Mouse (Mus musculus): ENCODE results near the gene Hsf5.

The Hsf5 gene

GRCm38 (mm10) chr11:87638793-87639192 is 21.8 kb downstream of the Hsf5 start:
- in situ Hi-C loops (cut with MboI, MseI), result no loop called here

- in situ Hi-C loops (cut with MboI, MseI), result no loop called here
Observed at GRCm38 (mm10) chr11:87639206-87639605, 22.2 kb downstream of the Hsf5 start.

GRCm38 (mm10) chr11:87642865-87643264 is 25.9 kb downstream of the Hsf5 start:
- in situ Hi-C loops (cut with MboI, MseI), result no loop called here

- in situ Hi-C loops (cut with MboI, MseI), result no loop called here
Observed at GRCm38 (mm10) chr11:87654693-87655092, 37.7 kb downstream of the Hsf5 start.

GRCm38 (mm10) chr11:87659216-87659615 is 42.3 kb downstream of the Hsf5 start:
- in situ Hi-C loops (cut with MboI, MseI), result no loop called here

GRCm38 (mm10) chr11:87662407-87662806 is 45.4 kb downstream of the Hsf5 start, which contains the start of gene Rnf43:
Gene Rnf43, plus strand, starts transcription at chr11:87662722.
- in situ Hi-C loops (cut with MboI, MseI), result loop anchor here (5.0 kb wide), 3 partner anchors 65 to 110 kb away; no protein-coding TSS in a partner anchor

- in situ Hi-C loops (cut with MboI, MseI), result loop anchor here (5.0 kb wide), 3 partner anchors 64 to 109 kb away; no protein-coding TSS in a partner anchor
Observed at GRCm38 (mm10) chr11:87662822-87663221, 45.9 kb downstream of the Hsf5 start.

GRCm38 (mm10) chr11:87663948-87664347 is 47.0 kb downstream of the Hsf5 start:
- in situ Hi-C loops (cut with MboI, MseI), result loop anchor here (5.0 kb wide), 3 partner anchors 63 to 108 kb away; no protein-coding TSS in a partner anchor

GRCm38 (mm10) chr11:87664521-87664920 is 47.6 kb downstream of the Hsf5 start:
- in situ Hi-C loops (cut with MboI, MseI), result loop anchor here (5.0 kb wide), 3 partner anchors 63 to 108 kb away; no protein-coding TSS in a partner anchor

- in situ Hi-C loops (cut with MboI, MseI), result no loop called here
Observed at GRCm38 (mm10) chr11:87665224-87665623, 48.3 kb downstream of the Hsf5 start.

GRCm38 (mm10) chr11:87665658-87666057 is 48.7 kb downstream of the Hsf5 start:
- in situ Hi-C loops (cut with MboI, MseI), result no loop called here

- in situ Hi-C loops (cut with MboI, MseI), result no loop called here
Observed at GRCm38 (mm10) chr11:87666256-87667035, 49.5 kb downstream of the Hsf5 start.

- in situ Hi-C loops (cut with MboI, MseI), result no loop called here
Observed at GRCm38 (mm10) chr11:87667107-87668090, 50.4 kb downstream of the Hsf5 start.

GRCm38 (mm10) chr11:87673282-87673681 is 56.3 kb downstream of the Hsf5 start:
- in situ Hi-C loops (cut with MboI, MseI), result no loop called here

- in situ Hi-C loops (cut with MboI, MseI), result no loop called here
Observed at GRCm38 (mm10) chr11:87675606-87676005, 58.6 kb downstream of the Hsf5 start.

- in situ Hi-C loops (cut with MboI, MseI), result no loop called here
Observed at GRCm38 (mm10) chr11:87677756-87678155, 60.8 kb downstream of the Hsf5 start.

- in situ Hi-C loops (cut with MboI, MseI), result no loop called here
Observed at GRCm38 (mm10) chr11:87678545-87678944, 61.6 kb downstream of the Hsf5 start.

- in situ Hi-C loops (cut with MboI, MseI), result no loop called here
Observed at GRCm38 (mm10) chr11:87678976-87679375, 62.0 kb downstream of the Hsf5 start.

GRCm38 (mm10) chr11:87680786-87681185 is 63.8 kb downstream of the Hsf5 start:
- in situ Hi-C loops (cut with MboI, MseI), result no loop called here

GRCm38 (mm10) chr11:87682096-87682495 is 65.1 kb downstream of the Hsf5 start:
- in situ Hi-C loops (cut with MboI, MseI), result no loop called here

- in situ Hi-C loops (cut with MboI, MseI), result no loop called here
Observed at GRCm38 (mm10) chr11:87682838-87683571, 66.0 kb downstream of the Hsf5 start.
